ENCODE assay signal across 23 mouse cellular contexts in the genomic region with DNA sequence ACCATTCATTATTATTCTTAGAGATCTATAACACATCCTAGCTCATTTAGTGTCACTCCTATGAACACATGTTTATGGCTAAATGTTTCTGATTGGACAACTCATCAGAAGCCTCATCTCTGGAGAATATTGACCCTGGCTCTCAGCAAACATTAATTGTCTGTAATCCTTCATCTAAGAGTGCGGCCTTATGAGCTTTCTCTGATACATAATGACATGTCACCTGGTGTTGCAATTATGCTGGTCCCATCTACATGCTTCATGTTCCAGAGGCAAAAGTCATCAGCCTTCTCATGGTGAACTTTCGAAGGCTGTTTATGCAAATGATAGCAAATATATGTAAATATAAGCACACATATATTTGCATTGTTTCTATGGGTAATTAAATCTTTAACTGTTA.
DNase-seq lines count a peak whose midpoint lies in the region; ATAC-seq and TF ChIP-seq lines count a peak whose summit lies in the region.
"Had no signal": no experiment of that assay in that cellular context is flagged by ENCODE, and none has a peak within 500 bp of the region (broad histone marks: within the 10 kb centered on the region; RNA-seq: fewer than 3 reads in every experiment).

No protein-coding gene starts in this region.

- H3K4me2 ChIP-seq in hindbrain, embryonic 11.5 days (replicated peaks; ENCODE audit: low read depth, low read length) = no peak overlapping the region
- no peak overlapping the region for H3K4me2 ChIP-seq in hindbrain, postnatal 0 days (ENCODE audit: low read depth, low read length)
- no peak overlapping the region for H3K4me2 ChIP-seq in midbrain, embryonic 13.5 days (replicated peaks)
- no peak overlapping the region for H3K4me2 ChIP-seq in midbrain, postnatal 0 days (ENCODE audit: low read depth, low read length, poor library complexity, severe bottlenecking)
- H3K4me2 ChIP-seq: embryonic facial prominence, embryonic 12.5 days; forebrain, embryonic 13.5 days; forebrain, embryonic 15.5 days had no signal

- no peaks in the 10 kb centered on the region for H3K36me3 ChIP-seq in hindbrain, embryonic 11.5 days (ENCODE audit: control insufficient read depth, insufficient read depth, low read length)
- no peaks in the 10 kb centered on the region for H3K36me3 ChIP-seq in hindbrain, postnatal 0 days (ENCODE audit: insufficient read depth, low read length)
- H3K36me3 ChIP-seq in midbrain, embryonic 13.5 days = no peaks in the 10 kb centered on the region
- no peaks in the 10 kb centered on the region for H3K36me3 ChIP-seq in midbrain, postnatal 0 days (ENCODE audit: insufficient read depth, low read length)
- H3K36me3 ChIP-seq: embryonic facial prominence, embryonic 10.5 days; embryonic facial prominence, embryonic 12.5 days; forebrain, embryonic 15.5 days; G1E had no signal

- TF ChIP-seq CTCF in hindbrain, postnatal 0 days (IDR thresholded peaks at IDR 0.05; ENCODE audit: low read depth) = no peak
- no peak for TF ChIP-seq CTCF in midbrain, postnatal 0 days (IDR thresholded peaks at IDR 0.05)

- 0 out of 2 replicates have a peak, but pooled peaks have one; percentile 49 for ATAC-seq in hindbrain, embryonic 11.5 days (ENCODE audit: low FRiP score)
- ATAC-seq in hindbrain, postnatal 0 days = no peak
- ATAC-seq in midbrain, embryonic 13.5 days = 0 out of 2 replicates have a peak, but pooled peaks have one; percentile 14
- ATAC-seq in midbrain, postnatal 0 days (ENCODE audit: low FRiP score) = no peak
- ATAC-seq: CD4-positive, CD25-positive, alpha-beta regulatory T cell, adult 4 months; forebrain, embryonic 13.5 days; forebrain, embryonic 15.5 days; forebrain, postnatal 0 days had no signal

- no peak overlapping the region for H3K4me3 ChIP-seq in hindbrain, embryonic 11.5 days (ENCODE audit: low read depth, low read length)
- H3K4me3 ChIP-seq in hindbrain, postnatal 0 days (ENCODE audit: low read length) = no peak overlapping the region
- no peak overlapping the region for H3K4me3 ChIP-seq in midbrain, embryonic 13.5 days (replicated peaks)
- H3K4me3 ChIP-seq in midbrain, postnatal 0 days (ENCODE audit: low read depth, low read length) = no peak overlapping the region
- H3K4me3 ChIP-seq: embryonic facial prominence, embryonic 10.5 days; embryonic facial prominence, embryonic 12.5 days; forebrain, embryonic 13.5 days; forebrain, embryonic 15.5 days had no signal

- DNase-seq in hindbrain, embryonic 11.5 days (ENCODE audit: low spot score) = no peak
- no peak for DNase-seq in hindbrain, postnatal 0 days (ENCODE audit: low spot score)
- no peak for DNase-seq in midbrain, postnatal 0 days (ENCODE audit: low spot score)
- peak; percentile 15 for DNase-seq in retina, postnatal 1 day
- no peak for DNase-seq in retina, embryonic 14.5 days (ENCODE audit: low spot score)
- DNase-seq: adrenal gland, adult 2 months; adrenal gland, postnatal 10 days; adrenal gland, postnatal 25 days; B cell, adult 2 months; cerebellum, adult 11 months; cerebellum, adult 18-20 months; cerebellum, adult 8-10 months; cerebellum, postnatal 10 days; cerebellum, postnatal 25 days; forebrain, postnatal 0 days had no signal

- H3K27ac ChIP-seq in hindbrain, embryonic 11.5 days (ENCODE audit: low read depth, low read length) = no peak overlapping the region
- H3K27ac ChIP-seq in hindbrain, postnatal 0 days = no peak overlapping the region
- no peak overlapping the region for H3K27ac ChIP-seq in midbrain, embryonic 13.5 days
- no peak overlapping the region for H3K27ac ChIP-seq in midbrain, postnatal 0 days (ENCODE audit: low read depth, low read length)
- H3K27ac ChIP-seq: embryonic facial prominence, embryonic 10.5 days; embryonic facial prominence, embryonic 12.5 days; forebrain, embryonic 13.5 days; forebrain, embryonic 15.5 days had no signal

- H3K27me3 ChIP-seq in hindbrain, embryonic 11.5 days (ENCODE audit: control insufficient read depth, insufficient read depth, low read length) = no peaks in the 10 kb centered on the region
- H3K27me3 ChIP-seq in hindbrain, postnatal 0 days (ENCODE audit: insufficient read depth, low read length) = no peaks in the 10 kb centered on the region
- no peaks in the 10 kb centered on the region for H3K27me3 ChIP-seq in midbrain, embryonic 13.5 days
- H3K27me3 ChIP-seq in midbrain, postnatal 0 days (ENCODE audit: insufficient read depth, low read length) = no peaks in the 10 kb centered on the region
- H3K27me3 ChIP-seq: CH12.LX; embryonic facial prominence, embryonic 12.5 days; forebrain, embryonic 13.5 days; forebrain, embryonic 15.5 days had no signal

- no peaks in the 10 kb centered on the region for H3K4me1 ChIP-seq in hindbrain, embryonic 11.5 days (replicated peaks; ENCODE audit: control insufficient read depth, insufficient read depth, low read length)
- H3K4me1 ChIP-seq in hindbrain, postnatal 0 days (ENCODE audit: insufficient read depth, low read length) = no peaks in the 10 kb centered on the region
- H3K4me1 ChIP-seq in midbrain, embryonic 13.5 days (replicated peaks) = peaks cover 7% of the 10 kb centered on the region
- H3K4me1 ChIP-seq in midbrain, postnatal 0 days (ENCODE audit: insufficient read depth, low read length) = no peaks in the 10 kb centered on the region
- H3K4me1 ChIP-seq: embryonic facial prominence, embryonic 10.5 days; embryonic facial prominence, embryonic 12.5 days had no signal

- H3K9me3 ChIP-seq in hindbrain, embryonic 11.5 days (ENCODE audit: control insufficient read depth, low read length) = no peaks in the 10 kb centered on the region
- H3K9me3 ChIP-seq in hindbrain, postnatal 0 days (ENCODE audit: low read length) = no peaks in the 10 kb centered on the region
- H3K9me3 ChIP-seq in midbrain, embryonic 13.5 days = no peaks in the 10 kb centered on the region
- H3K9me3 ChIP-seq in midbrain, postnatal 0 days (ENCODE audit: low read length) = no peaks in the 10 kb centered on the region
- H3K9me3 ChIP-seq: embryonic facial prominence, embryonic 10.5 days; embryonic facial prominence, embryonic 12.5 days; forebrain, embryonic 13.5 days; forebrain, embryonic 15.5 days; G1E had no signal

- 86% methylated on average over 2 of the region's 2 CpGs for WGBS in hindbrain, embryonic 11.5 days
- WGBS in hindbrain, postnatal 0 days = 79% methylated on average over 2 of the region's 2 CpGs
- 83% methylated on average over 2 of the region's 2 CpGs for WGBS in midbrain, embryonic 13.5 days
- WGBS in midbrain, postnatal 0 days = 80% methylated on average over 2 of the region's 2 CpGs

- no peak overlapping the region for H3K9ac ChIP-seq in hindbrain, embryonic 11.5 days (ENCODE audit: low read depth, low read length)
- H3K9ac ChIP-seq in hindbrain, postnatal 0 days (replicated peaks; ENCODE audit: low read length) = no peak overlapping the region
- H3K9ac ChIP-seq in midbrain, embryonic 13.5 days (replicated peaks) = no peak overlapping the region
- H3K9ac ChIP-seq in midbrain, postnatal 0 days (replicated peaks; ENCODE audit: low read length, poor library complexity, severe bottlenecking) = no peak overlapping the region
- H3K9ac ChIP-seq: embryonic facial prominence, embryonic 12.5 days; forebrain, embryonic 13.5 days; forebrain, embryonic 15.5 days; forebrain, postnatal 0 days had no signal

Comparison
In these comparisons a context has a peak if more than half of its experiments do, and no peak if none do; other contexts are left out.
1. ATAC-seq: peak in hindbrain, embryonic 11.5 days (single experiment) and midbrain, embryonic 13.5 days (single experiment); none in hindbrain, postnatal 0 days (single experiment) and midbrain, postnatal 0 days (single experiment).